Mouse (Mus musculus): ENCODE data around the gene Abhd17c.

Gene Abhd17c

DNA sequence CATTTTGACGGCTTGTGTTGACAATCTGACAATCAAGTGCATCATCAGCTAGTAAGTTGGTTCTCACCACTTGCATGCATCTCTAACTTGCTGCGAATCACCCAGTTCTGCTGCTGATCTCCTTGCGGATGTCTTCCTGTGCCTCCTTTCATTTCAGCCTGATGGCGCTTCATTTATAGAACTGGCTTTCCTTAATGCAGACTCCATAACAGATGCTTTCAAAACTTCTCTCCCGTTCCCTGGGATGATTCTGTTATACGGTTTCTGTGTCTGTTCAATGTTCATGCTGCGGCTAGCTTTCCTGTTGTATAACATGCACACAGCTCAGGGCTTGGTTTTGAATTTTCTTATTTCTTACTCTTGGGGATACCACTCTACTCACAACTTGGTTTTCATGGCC lies 91.9 kb downstream of the Abhd17c start:
- no peak for DNase-seq

All from cerebellum, adult 11-12 months (tissue).